Mouse (Mus musculus): ENCODE results near the gene Rin3. TPM values are rescaled to one million over a fixed set of nuclear protein-coding genes. Genes with fewer than 3 reads are reported as not detected.

Gene Rin3
- total and polyA plus RNA-seq, 2 experiments from 2014 or later: 1.6 to 3.7 TPM

- WGBS: 91% methylated on average over 9 of the region's 9 CpGs
- H3K4me2 ChIP-seq (ENCODE audit: low read depth, low read length, poor library complexity, severe bottlenecking): no peak overlapping the region
- no peaks in the 10 kb centered on the region for H3K27me3 ChIP-seq (ENCODE audit: insufficient read depth, low read length)
- no peak for DNase-seq (ENCODE audit: low spot score)
- TF ChIP-seq CTCF (IDR thresholded peaks at IDR 0.05): no peak
- H3K9me3 ChIP-seq (ENCODE audit: low read length): no peaks in the 10 kb centered on the region
- H3K36me3 ChIP-seq (ENCODE audit: insufficient read depth, low read length): no peaks in the 10 kb centered on the region
- ATAC-seq (ENCODE audit: low FRiP score): no peak
- no peaks in the 10 kb centered on the region for H3K4me1 ChIP-seq (ENCODE audit: insufficient read depth, low read length)
- no peak overlapping the region for H3K4me3 ChIP-seq (ENCODE audit: low read depth, low read length)
- no peak overlapping the region for H3K9ac ChIP-seq (replicated peaks; ENCODE audit: low read length, poor library complexity, severe bottlenecking)
- no peak overlapping the region for H3K27ac ChIP-seq (ENCODE audit: low read depth, low read length)
Measured at GRCm38 (mm10) chr12:102383288-102383687, 100.4 kb downstream of the Rin3 start.

DNA sequence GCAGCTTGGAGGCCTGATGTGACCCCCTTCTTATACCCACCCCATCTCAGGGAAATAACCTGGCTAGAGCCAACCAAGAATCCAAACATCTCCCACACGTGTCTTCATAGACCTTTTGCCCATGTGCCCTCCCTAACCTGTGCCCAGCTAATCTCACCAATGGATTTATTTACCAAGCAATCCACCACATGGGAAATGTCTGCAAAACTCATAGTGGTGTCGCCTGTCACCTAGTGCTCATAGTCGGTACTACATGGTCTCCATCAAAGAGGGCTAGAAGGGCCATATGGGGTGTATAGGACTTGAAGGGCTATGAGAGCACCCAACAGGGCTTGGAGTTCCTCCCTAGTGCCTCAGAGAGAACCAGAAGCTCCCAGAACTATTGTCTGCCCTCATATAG, 102.0 kb downstream of the Rin3 start:
- Histone ChIP-seq H3K4me2 (ENCODE audit: low read depth, low read length, poor library complexity, severe bottlenecking) (no peak overlapping the region), H3K4me3 (ENCODE audit: low read depth, low read length) (no peak overlapping the region), H3K4me1 (ENCODE audit: insufficient read depth, low read length) (no peaks in the 10 kb centered on the region), H3K9ac (replicated peaks; ENCODE audit: low read length, poor library complexity, severe bottlenecking) (no peak overlapping the region), H3K36me3 (ENCODE audit: insufficient read depth, low read length) (no peaks in the 10 kb centered on the region), H3K27me3 (ENCODE audit: insufficient read depth, low read length) (no peaks in the 10 kb centered on the region), H3K9me3 (ENCODE audit: low read length) (no peaks in the 10 kb centered on the region), H3K27ac (ENCODE audit: low read depth, low read length) (no peak overlapping the region)
- 35% methylated on average over 3 of the region's 3 CpGs for WGBS
- ATAC-seq (ENCODE audit: low FRiP score) (peak; percentile 26; the same call in 1 of the 2 replicates), DNase-seq (ENCODE audit: low spot score) (peak; percentile 78)
- TF ChIP-seq CTCF (IDR thresholded peaks at IDR 0.05): peak; percentile 96

DNA sequence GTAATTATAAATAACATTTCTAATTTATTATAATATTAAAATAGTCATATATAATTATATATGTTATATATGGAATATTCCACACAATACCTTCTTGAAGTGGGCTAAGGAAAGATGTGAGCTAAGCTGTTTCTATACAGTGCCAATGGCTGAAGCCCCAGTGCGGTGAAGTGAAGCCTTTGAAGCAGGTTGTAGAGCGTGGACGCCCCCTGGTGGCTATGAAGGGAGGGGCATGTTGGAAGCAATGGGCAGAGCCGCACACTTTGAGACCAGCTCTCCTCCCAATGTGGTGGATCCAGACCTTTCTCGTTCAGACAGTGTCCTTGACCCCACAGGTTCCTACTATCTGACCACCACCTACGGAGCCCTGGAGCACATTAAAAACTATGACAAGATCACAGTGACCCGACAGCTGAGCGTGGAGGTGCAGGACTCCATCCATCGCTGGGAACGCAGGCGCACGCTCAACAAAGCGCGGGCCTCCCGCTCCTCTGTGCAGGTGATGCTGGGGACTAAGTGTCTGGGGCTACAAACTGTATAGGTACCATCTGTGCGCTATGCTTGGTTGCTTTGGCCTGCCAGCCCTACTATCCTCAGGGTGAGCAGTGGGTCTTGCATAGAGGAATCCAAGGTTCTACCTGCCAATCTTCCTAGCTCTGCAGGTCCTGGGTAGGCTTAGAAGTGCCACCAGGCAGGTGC, 104.5 kb downstream of the Rin3 start:
- peak; percentile 93 for DNase-seq (ENCODE audit: low spot score)
- H3K9ac ChIP-seq (replicated peaks; ENCODE audit: low read length, poor library complexity, severe bottlenecking): no peak overlapping the region
- no peaks in the 10 kb centered on the region for H3K9me3 ChIP-seq (ENCODE audit: low read length)
- no peaks in the 10 kb centered on the region for H3K4me1 ChIP-seq (ENCODE audit: insufficient read depth, low read length)
- peak; percentile 98 for TF ChIP-seq CTCF (IDR thresholded peaks at IDR 0.05)
- peak; percentile 69 for ATAC-seq (ENCODE audit: low FRiP score)
- WGBS: 53% methylated on average over 16 of the region's 16 CpGs
- H3K36me3 ChIP-seq (ENCODE audit: insufficient read depth, low read length): no peaks in the 10 kb centered on the region
- no peak overlapping the region for H3K4me2 ChIP-seq (ENCODE audit: low read depth, low read length, poor library complexity, severe bottlenecking)
- no peaks in the 10 kb centered on the region for H3K27me3 ChIP-seq (ENCODE audit: insufficient read depth, low read length)
- no peak overlapping the region for H3K27ac ChIP-seq (ENCODE audit: low read depth, low read length)
- no peak overlapping the region for H3K4me3 ChIP-seq (ENCODE audit: low read depth, low read length)

DNA sequence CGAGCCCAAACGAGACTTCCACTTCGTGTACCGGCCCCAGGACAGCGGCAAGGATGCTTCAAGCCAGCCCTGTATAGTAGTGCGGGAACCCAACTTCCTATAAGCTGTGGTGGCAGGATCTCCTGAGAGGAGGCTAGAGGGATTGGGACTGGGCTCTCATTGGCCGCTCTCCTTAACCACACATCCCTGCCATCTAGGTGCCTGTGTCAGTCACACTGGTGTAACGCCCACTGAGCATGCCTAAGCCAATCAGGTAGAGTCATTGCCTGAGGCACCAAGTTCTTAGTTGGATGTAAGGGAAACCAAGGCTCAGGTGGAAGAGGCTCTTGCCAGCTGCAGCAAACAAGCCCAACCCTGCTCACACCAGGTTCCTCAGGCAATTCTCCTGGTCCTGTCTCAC, 107.2 kb downstream of the Rin3 start:
- Histone ChIP-seq H3K9ac (replicated peaks; ENCODE audit: low read length, poor library complexity, severe bottlenecking) (no peak overlapping the region), H3K27ac (ENCODE audit: low read depth, low read length) (no peak overlapping the region), H3K9me3 (ENCODE audit: low read length) (no peaks in the 10 kb centered on the region), H3K27me3 (ENCODE audit: insufficient read depth, low read length) (no peaks in the 10 kb centered on the region), H3K4me1 (ENCODE audit: insufficient read depth, low read length) (no peaks in the 10 kb centered on the region), H3K36me3 (ENCODE audit: insufficient read depth, low read length) (peaks cover 9% of the 10 kb centered on the region), H3K4me2 (ENCODE audit: low read depth, low read length, poor library complexity, severe bottlenecking) (no peak overlapping the region), H3K4me3 (ENCODE audit: low read depth, low read length) (no peak overlapping the region)
- 32% methylated on average over 8 of the region's 8 CpGs for WGBS
- DNase-seq (ENCODE audit: low spot score) (no peak), ATAC-seq (ENCODE audit: low FRiP score) (no peak)
- TF ChIP-seq CTCF (IDR thresholded peaks at IDR 0.05): no peak

GRCm38 (mm10) chr12:102391109-102391508, 108.3 kb downstream of the Rin3 start:
- peaks cover 14% of the 10 kb centered on the region for H3K36me3 ChIP-seq (ENCODE audit: insufficient read depth, low read length)
- no peaks in the 10 kb centered on the region for H3K4me1 ChIP-seq (ENCODE audit: insufficient read depth, low read length)
- no peak overlapping the region for H3K4me2 ChIP-seq (ENCODE audit: low read depth, low read length, poor library complexity, severe bottlenecking)
- no peaks in the 10 kb centered on the region for H3K9me3 ChIP-seq (ENCODE audit: low read length)
- WGBS: 86% methylated on average over 2 of the region's 2 CpGs
- H3K27ac ChIP-seq (ENCODE audit: low read depth, low read length): no peak overlapping the region
- H3K27me3 ChIP-seq (ENCODE audit: insufficient read depth, low read length): no peaks in the 10 kb centered on the region
- DNase-seq (ENCODE audit: low spot score) (no peak), ATAC-seq (ENCODE audit: low FRiP score) (no peak)
- H3K4me3 ChIP-seq (ENCODE audit: low read depth, low read length): no peak overlapping the region
- no peak overlapping the region for H3K9ac ChIP-seq (replicated peaks; ENCODE audit: low read length, poor library complexity, severe bottlenecking)
- TF ChIP-seq CTCF (IDR thresholded peaks at IDR 0.05): no peak

DNA sequence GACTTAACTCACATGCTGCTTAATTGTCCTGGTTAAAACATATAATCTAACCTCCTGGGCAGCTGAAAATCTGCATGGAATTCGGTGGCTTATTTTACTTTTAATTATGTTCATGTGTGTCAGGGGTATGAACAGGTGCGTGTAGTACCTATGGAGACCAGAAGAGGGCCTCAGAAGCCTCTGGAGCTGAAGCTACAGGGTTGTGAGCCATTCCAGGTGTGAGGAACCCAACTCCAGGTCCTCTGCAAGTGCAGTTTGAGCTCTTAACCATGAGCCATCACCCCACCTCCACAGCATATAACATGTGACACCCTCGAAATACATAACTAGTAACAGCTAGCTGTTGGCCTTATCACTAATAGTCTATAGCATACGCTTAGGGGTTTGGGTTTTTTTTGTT, 109.1 kb downstream of the Rin3 start:
- Histone ChIP-seq H3K9me3 (ENCODE audit: low read length) (no peaks in the 10 kb centered on the region), H3K4me2 (ENCODE audit: low read depth, low read length, poor library complexity, severe bottlenecking) (no peak overlapping the region), H3K4me3 (ENCODE audit: low read depth, low read length) (no peak overlapping the region), H3K36me3 (ENCODE audit: insufficient read depth, low read length) (peaks cover 15% of the 10 kb centered on the region), H3K27ac (ENCODE audit: low read depth, low read length) (no peak overlapping the region), H3K9ac (replicated peaks; ENCODE audit: low read length, poor library complexity, severe bottlenecking) (no peak overlapping the region), H3K27me3 (ENCODE audit: insufficient read depth, low read length) (no peaks in the 10 kb centered on the region), H3K4me1 (ENCODE audit: insufficient read depth, low read length) (no peaks in the 10 kb centered on the region)
- ATAC-seq (ENCODE audit: low FRiP score) (no peak), DNase-seq (ENCODE audit: low spot score) (peak; percentile 53)
- peak; percentile 68 for TF ChIP-seq CTCF (IDR thresholded peaks at IDR 0.05)
- 67% methylated on average over 4 of the region's 4 CpGs for WGBS
